Mouse (Mus musculus) brain, embryonic 14.5 days (tissue): Measurements from ENCODE around the gene Clec10a.

Experiments
- CTCF ChIP-seq: fragments of 200-500 bp; IDR thresholded peaks from 2 replicates; pipeline ENCODE4 v1.5.1; 2012; ENCODE audit warnings: inconsistent platforms, mild to moderate bottlenecking, moderate library complexity, borderline replicate concordance; ENCODE audit not compliant: insufficient read depth, insufficient read length; ENCODE audit errors: extremely low read depth
- POLR2A ChIP-seq: fragments of 200-500 bp; IDR thresholded peaks from 2 replicates; pipeline ENCODE4 v1.6.1; 2012; ENCODE audit warnings: mild to moderate bottlenecking, inconsistent platforms, borderline replicate concordance; ENCODE audit not compliant: poor library complexity, insufficient read depth, insufficient read length, severe bottlenecking; ENCODE audit errors: extremely low read depth

- TF ChIP-seq CTCF = no peak
- no peak for TF ChIP-seq POLR2A
These were observed 14.3 kb downstream of the Clec10a start for GRCm38 (mm10) chr11:70170291-70170690.
